Mouse (Mus musculus) stomach, embryonic 16.5 days (tissue): ENCODE data around the gene Sec24b. TPM values are rescaled to one million over a fixed set of nuclear protein-coding genes. Genes with fewer than 3 reads are reported as not detected.
A peak's percentile ranks its signal among the peaks of the same experiment; 100 is the strongest.

Source experiments
- ATAC-seq: fragments of 200-750 bp; cut with Nextera tagmentation; 2 replicates; pipeline ENCODE4 v1.8.0; 2017; ENCODE audit warnings: moderate number of reproducible peaks, moderate TSS enrichment; ENCODE audit not compliant: insufficient read depth, low FRiP score
- H3K27ac ChIP-seq: fragments of 300-500 bp; sonication (generic); 2 replicates; pipeline ENCODE4 v1.5.1; 2014; ENCODE audit warnings: low read length
- H3K27me3 ChIP-seq: fragments of 300-500 bp; sonication (generic); 2 replicates; pipeline ENCODE4 v1.6.1; 2014; ENCODE audit warnings: low read length, control low read depth, mixed read lengths; ENCODE audit not compliant: control insufficient read depth, insufficient read depth
- H3K36me3 ChIP-seq: fragments of 300-500 bp; sonication (generic); 2 replicates; pipeline ENCODE4 v1.6.1; 2014; ENCODE audit warnings: low read length; ENCODE audit not compliant: control insufficient read depth, insufficient read depth
- H3K4me1 ChIP-seq: fragments of 300-500 bp; sonication (generic); 2 replicates; pipeline ENCODE4 v1.6.1; 2014; ENCODE audit warnings: low read length, control low read depth, mixed read lengths; ENCODE audit not compliant: control insufficient read depth, insufficient read depth
- H3K4me2 ChIP-seq: fragments of 300-500 bp; sonication (generic); 2 replicates; pipeline ENCODE4 v1.6.1; 2014; ENCODE audit warnings: low read depth, low read length, mixed read lengths
- H3K4me3 ChIP-seq: fragments of 300-500 bp; sonication (generic); replicated peaks from 2 replicates; pipeline ENCODE4 v1.5.1; 2014; ENCODE audit warnings: mild to moderate bottlenecking, low read length
- H3K9ac ChIP-seq: fragments of 300-500 bp; sonication (generic); 2 replicates; pipeline ENCODE4 v1.6.1; 2014; ENCODE audit warnings: low read length
- H3K9me3 ChIP-seq: fragments of 300-500 bp; sonication (generic); replicated peaks from 2 replicates; pipeline ENCODE4 v1.6.1; 2016; ENCODE audit warnings: low read length, control low read depth; ENCODE audit not compliant: control insufficient read depth
- whole genome bisulfite sequencing: fragments of 180-500 bp; shearing (Covaris S2); extraction: QIAGEN DNeasy Blood & Tissue Kit; methylation state at CpG from one replicate; pipeline ENCODE4 v1.1.7; 2014; 5-methylcytosine and 5-hydroxymethylcytosine counted together
- polyA plus RNA-seq: library from polyadenylated mRNA; unstranded; fragments of >200 nt; fragmentation: Nextera tagmentation; extraction: Ambion mirVana; gene quantifications from 2 replicates; pipeline ENCODE4 v1.2.1, GENCODE M21; 2015

The Sec24b gene
- polyA plus RNA-seq, 1 experiment from 2014 or later = 29.7 TPM

DNA sequence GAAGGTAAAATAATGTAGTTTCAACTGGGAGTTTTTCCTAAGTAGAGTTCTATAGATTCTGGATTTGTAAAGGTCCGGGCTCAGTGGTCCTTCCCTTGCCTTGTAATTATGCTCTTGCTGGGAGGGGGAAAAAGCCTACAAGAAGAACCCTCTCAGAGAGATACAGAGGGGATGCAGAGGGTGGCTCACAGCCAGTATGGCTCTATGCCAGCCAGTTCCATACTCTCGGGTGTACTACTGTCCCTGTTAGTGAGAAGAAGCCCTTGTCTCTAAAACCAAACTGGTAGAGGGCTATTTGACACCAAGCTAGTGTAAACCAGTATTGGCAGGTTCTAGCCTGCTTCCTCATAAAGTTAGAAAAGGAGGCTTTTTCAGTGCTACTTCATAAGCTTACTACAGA is 22.0 kb upstream of the Sec24b start:
- no peak overlapping the region for H3K4me2 ChIP-seq
- no peaks in the 10 kb centered on the region for H3K4me1 ChIP-seq
- no peak overlapping the region for H3K4me3 ChIP-seq
- H3K27me3 ChIP-seq = no peaks in the 10 kb centered on the region
- no peaks in the 10 kb centered on the region for H3K36me3 ChIP-seq
- WGBS = 50% methylated on average over 2 of the region's 2 CpGs
- no peak overlapping the region for H3K9ac ChIP-seq
- no peaks in the 10 kb centered on the region for H3K9me3 ChIP-seq
- ATAC-seq = no peak
- H3K27ac ChIP-seq = no peak overlapping the region

DNA sequence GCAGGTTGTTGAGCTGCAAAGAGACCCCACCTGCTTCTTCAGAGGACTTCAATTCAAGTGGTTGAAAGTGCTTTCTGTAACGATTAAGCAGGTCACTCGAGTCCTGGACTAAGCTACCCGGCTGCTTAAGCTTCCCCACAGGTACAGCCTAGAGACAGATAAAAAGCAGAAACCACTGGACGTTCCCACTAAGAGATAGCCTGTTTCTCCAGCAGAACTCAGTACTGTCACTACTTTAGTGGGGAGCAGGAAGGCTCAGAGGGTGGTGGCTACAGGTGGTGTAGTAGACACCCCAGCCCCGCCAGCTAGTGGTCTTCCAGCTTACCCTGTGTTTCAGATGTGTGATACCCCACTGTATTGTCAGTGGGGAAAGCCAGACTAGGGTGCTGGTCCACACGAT is 19.3 kb upstream of the Sec24b start:
- 78% methylated on average over 6 of the region's 6 CpGs for WGBS

DNA sequence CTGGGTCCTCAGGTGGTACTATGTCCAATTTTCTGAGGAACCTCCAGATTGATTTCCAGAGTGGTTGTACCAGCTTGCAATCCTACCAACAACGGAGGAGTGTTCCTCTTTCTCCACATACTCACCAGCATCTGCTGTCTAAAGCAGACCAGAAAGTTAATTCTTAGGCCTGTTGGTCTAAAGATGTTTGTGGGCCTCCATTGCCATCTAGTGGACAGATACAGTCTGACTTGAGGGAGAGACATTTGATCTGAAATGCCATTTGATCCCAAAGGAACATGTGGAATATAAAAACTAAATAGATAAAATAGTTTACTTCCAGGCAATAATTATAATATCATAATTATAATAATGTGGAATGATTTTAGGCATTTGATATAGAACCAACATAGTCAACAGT is 18.4 kb upstream of the Sec24b start:
- 10% methylated on average over 1 of the region's 1 CpGs for WGBS
- no peak for ATAC-seq
- no peak overlapping the region for H3K4me3 ChIP-seq
- no peaks in the 10 kb centered on the region for H3K36me3 ChIP-seq
- no peak overlapping the region for H3K9ac ChIP-seq
- H3K4me2 ChIP-seq = no peak overlapping the region
- H3K4me1 ChIP-seq = no peaks in the 10 kb centered on the region
- no peaks in the 10 kb centered on the region for H3K9me3 ChIP-seq
- no peak overlapping the region for H3K27ac ChIP-seq
- H3K27me3 ChIP-seq = no peaks in the 10 kb centered on the region

More for the DNA sequence above, 19.3 kb upstream of the Sec24b start:
- H3K27ac ChIP-seq = no peak overlapping the region
- no peaks in the 10 kb centered on the region for H3K36me3 ChIP-seq
- H3K9me3 ChIP-seq = no peaks in the 10 kb centered on the region
- H3K4me2 ChIP-seq = no peak overlapping the region
- no peak for ATAC-seq
- no peaks in the 10 kb centered on the region for H3K4me1 ChIP-seq
- no peak overlapping the region for H3K4me3 ChIP-seq
- no peaks in the 10 kb centered on the region for H3K27me3 ChIP-seq
- H3K9ac ChIP-seq = no peak overlapping the region

DNA sequence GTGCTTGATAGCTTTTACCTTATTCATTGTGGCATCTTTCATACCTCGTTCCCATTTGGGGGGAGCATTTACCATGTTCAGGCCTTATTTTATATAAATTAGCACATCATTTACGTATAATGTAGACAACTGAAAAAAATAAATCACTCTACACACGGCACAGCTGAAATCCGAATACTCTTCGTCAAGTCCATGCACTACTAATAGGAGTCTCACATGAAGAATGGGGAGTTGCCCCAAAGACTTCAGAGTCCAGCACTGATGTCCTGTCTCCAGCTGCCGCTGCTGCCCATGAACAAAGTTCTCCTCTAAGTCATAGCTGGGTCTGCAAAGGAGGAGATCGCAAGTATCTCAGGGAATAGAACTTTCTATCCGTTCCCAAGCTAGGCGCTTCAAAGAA is 15.9 kb upstream of the Sec24b start:
- WGBS = 86% methylated on average over 9 of the region's 9 CpGs
- H3K4me1 ChIP-seq = no peaks in the 10 kb centered on the region
- no peak overlapping the region for H3K9ac ChIP-seq
- H3K27me3 ChIP-seq = no peaks in the 10 kb centered on the region
- H3K4me2 ChIP-seq = no peak overlapping the region
- no peaks in the 10 kb centered on the region for H3K9me3 ChIP-seq
- H3K27ac ChIP-seq = no peak overlapping the region
- no peak for ATAC-seq
- no peaks in the 10 kb centered on the region for H3K36me3 ChIP-seq
- no peak overlapping the region for H3K4me3 ChIP-seq

DNA sequence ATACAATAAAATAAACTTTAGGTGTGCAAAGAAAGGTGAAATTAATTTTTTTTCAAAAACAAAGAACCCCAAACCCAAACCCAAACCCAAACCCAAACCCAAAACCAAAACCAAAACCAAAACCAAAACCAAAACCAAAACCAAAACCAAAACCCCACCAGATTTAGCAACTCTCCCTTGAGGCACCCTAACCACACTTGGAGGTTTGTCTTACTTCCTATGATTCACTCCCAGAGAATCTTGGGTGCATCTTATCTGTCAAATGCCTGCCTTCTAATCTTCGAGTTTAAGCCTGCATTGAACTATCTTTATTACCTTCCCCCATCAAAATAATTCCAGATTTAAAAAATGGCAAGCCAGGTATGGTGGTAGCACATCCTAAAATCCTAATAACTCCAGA is 14.4 kb upstream of the Sec24b start:
- H3K4me1 ChIP-seq = no peaks in the 10 kb centered on the region
- no peaks in the 10 kb centered on the region for H3K27me3 ChIP-seq
- no peaks in the 10 kb centered on the region for H3K36me3 ChIP-seq
- H3K9ac ChIP-seq = no peak overlapping the region
- H3K4me2 ChIP-seq = no peak overlapping the region
- H3K9me3 ChIP-seq = no peaks in the 10 kb centered on the region
- no peak overlapping the region for H3K27ac ChIP-seq
- H3K4me3 ChIP-seq = no peak overlapping the region
- 58% methylated on average over 1 of the region's 1 CpGs for WGBS
- no peak for ATAC-seq

DNA sequence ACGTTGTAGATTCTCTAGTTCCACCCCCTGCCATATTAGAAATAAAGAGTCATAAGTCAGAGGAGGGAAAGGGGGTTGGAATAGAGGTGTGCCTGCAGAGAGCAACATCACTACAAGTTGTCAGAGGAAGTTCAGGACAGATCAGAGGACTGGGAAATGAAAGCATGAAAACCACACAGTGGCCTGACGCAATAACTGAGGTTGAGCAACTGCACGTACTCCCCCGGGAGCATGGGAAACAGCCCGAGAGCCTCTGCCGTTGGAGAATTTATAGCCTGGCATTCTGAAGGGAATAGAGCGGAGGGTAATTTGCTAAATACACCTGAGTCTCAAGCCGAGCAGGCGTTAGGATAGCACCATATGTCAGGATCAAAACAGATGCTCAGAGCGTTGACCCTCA is 11.7 kb upstream of the Sec24b start:
- H3K4me2 ChIP-seq = no peak overlapping the region
- no peaks in the 10 kb centered on the region for H3K36me3 ChIP-seq
- 58% methylated on average over 10 of the region's 10 CpGs for WGBS
- no peak overlapping the region for H3K9ac ChIP-seq
- no peaks in the 10 kb centered on the region for H3K27me3 ChIP-seq
- no peaks in the 10 kb centered on the region for H3K9me3 ChIP-seq
- no peak overlapping the region for H3K27ac ChIP-seq
- H3K4me1 ChIP-seq = no peaks in the 10 kb centered on the region
- H3K4me3 ChIP-seq = no peak overlapping the region
- ATAC-seq = no peak

DNA sequence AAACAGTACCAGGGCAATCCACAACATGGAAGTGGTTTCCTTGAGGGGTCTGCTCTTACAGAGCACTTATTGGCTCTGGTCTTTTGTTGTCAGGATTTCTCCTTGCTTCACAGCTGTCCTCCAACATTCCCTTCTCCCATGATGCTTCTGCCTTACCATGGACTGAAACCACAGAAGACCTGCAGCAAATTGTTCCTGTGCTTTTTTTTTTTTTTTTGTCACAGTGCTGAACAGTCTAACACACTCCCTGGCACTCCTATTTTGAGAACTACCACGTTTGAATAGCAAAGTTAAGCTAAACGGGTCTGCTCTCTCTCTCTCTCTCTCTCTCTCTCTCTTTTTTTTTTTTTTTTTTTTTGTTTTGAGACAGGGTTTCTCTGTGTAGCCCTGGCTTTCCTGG is 10.6 kb upstream of the Sec24b start:
- no peak overlapping the region for H3K4me3 ChIP-seq
- H3K9me3 ChIP-seq = no peaks in the 10 kb centered on the region
- no peaks in the 10 kb centered on the region for H3K36me3 ChIP-seq
- H3K9ac ChIP-seq = no peak overlapping the region
- WGBS = 48% methylated on average over 2 of the region's 2 CpGs
- no peaks in the 10 kb centered on the region for H3K4me1 ChIP-seq
- H3K4me2 ChIP-seq = no peak overlapping the region
- no peak overlapping the region for H3K27ac ChIP-seq
- no peak for ATAC-seq
- no peaks in the 10 kb centered on the region for H3K27me3 ChIP-seq

DNA sequence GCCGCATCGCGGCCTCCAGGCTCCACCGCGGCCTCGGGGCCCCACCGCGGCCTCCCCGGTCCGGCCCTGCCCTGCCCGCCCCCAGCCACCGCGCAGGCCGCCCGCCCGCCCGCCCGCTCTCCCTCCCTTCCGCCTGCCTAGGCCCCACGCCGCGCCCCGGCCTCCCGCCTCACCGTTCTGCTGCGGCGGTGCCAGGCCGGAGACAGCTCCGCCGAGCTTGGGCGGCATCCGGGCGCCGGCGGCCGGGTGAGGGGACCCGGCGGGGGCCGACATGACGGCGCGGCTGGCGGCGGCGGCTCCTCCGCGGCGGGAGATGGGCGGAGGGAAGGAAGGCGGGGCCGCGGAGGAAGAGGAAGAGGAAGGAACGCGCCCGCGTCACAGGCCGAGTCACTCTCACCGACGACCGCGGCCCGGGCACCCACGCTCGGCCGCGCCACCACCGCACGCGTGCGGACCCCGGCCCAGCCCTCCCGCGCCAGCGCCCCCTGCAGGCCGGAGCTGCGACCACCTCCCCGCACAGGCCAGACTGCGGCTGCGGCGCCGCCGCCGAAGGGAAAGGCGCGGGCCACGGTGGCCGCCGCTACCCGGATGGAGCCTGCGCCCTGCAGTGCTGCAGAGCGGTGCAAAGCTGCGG is 840 bp downstream of the Sec24b start:
- Histone ChIP-seq H3K36me3 (no peaks in the 10 kb centered on the region), H3K9ac (peak overlapping the region; percentile 100), H3K27me3 (no peaks in the 10 kb centered on the region), H3K4me2 (peak overlapping the region; percentile 94), H3K9me3 (no peaks in the 10 kb centered on the region), H3K4me3 (peak overlapping the region; percentile 88), H3K27ac (peak overlapping the region; percentile 98), H3K4me1 (peaks cover 26% of the 10 kb centered on the region)
- under 1% methylated on average over 54 of the region's 92 CpGs for WGBS
- ATAC-seq = peak; percentile 88

DNA sequence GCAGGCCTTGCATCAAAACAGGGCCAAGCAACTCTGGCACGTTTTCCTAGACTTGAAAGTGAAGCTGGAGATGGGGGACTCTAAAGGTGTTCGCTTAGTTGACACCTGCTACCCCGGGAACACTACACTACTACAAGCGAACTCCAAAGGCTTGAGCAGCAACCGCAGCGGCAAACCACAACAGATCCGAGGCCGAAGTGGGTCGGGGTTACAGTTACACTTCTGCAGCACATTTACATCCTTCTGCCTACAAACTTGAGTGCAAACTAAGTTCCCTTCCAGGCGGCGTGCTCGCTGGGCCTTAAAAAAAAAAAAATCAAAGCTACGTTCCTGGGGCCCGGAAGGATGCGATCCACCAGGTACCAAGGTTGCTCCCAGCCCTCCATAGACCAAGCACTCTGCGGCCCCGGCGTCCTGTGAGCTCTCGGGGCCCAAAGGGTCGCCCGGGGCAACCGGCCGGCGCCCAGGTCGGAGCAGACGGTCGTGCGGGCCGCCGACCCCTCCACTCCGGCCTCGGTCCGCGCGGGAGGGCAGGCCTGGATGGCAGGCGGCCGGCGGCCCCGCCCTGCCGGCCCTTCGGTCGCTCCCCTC is 1.5 kb downstream of the Sec24b start:
- Histone ChIP-seq H3K4me1 (peaks cover 30% of the 10 kb centered on the region), H3K36me3 (no peaks in the 10 kb centered on the region), H3K27me3 (no peaks in the 10 kb centered on the region), H3K9me3 (no peaks in the 10 kb centered on the region), H3K4me3 (peak overlapping the region; percentile 88), H3K9ac (peak overlapping the region; percentile 100), H3K27ac (peak overlapping the region; percentile 98), H3K4me2 (peak overlapping the region; percentile 70)
- peak; percentile 34 for ATAC-seq
- under 1% methylated on average over 42 of the region's 42 CpGs for WGBS
